Mouse (Mus musculus) heart, postnatal 0 days (tissue): ENCODE results near the gene Elp4. TPM values are rescaled to one million over a fixed set of nuclear protein-coding genes. Genes with fewer than 3 reads are reported as not detected.

Source experiments
- ATAC-seq: fragments of 200-750 bp; cut with Nextera tagmentation; 2 replicates; pipeline ENCODE4 v1.8.0; 2017; ENCODE audit warnings: low read depth, moderate number of reproducible peaks, moderate library complexity; ENCODE audit not compliant: insufficient read depth
- DNase-seq: peaks from one replicate; pipeline ENCODE4 v3.0.0-alpha.2; 2016; ENCODE audit warnings: low spot score
- H3K27ac ChIP-seq: fragments of 300-500 bp; sonication (generic); 2 replicates; pipeline ENCODE4 v1.5.1; 2014; ENCODE audit warnings: low read depth, mild to moderate bottlenecking
- H3K27me3 ChIP-seq: fragments of 300-500 bp; sonication (generic); 2 replicates; pipeline ENCODE4 v1.6.1; 2014; ENCODE audit warnings: low read length, mixed read lengths; ENCODE audit not compliant: control insufficient read depth, insufficient read depth
- H3K36me3 ChIP-seq: fragments of 300-500 bp; sonication (generic); replicated peaks from 2 replicates; pipeline ENCODE4 v1.6.1; 2014; ENCODE audit warnings: low read length, mixed read lengths; ENCODE audit not compliant: control insufficient read depth, insufficient read depth
- H3K4me1 ChIP-seq: fragments of 300-500 bp; sonication (generic); 2 replicates; pipeline ENCODE4 v1.6.1; 2014; ENCODE audit warnings: antibody characterized with exemption; ENCODE audit not compliant: control insufficient read depth, insufficient read depth
- H3K4me2 ChIP-seq: fragments of 300-500 bp; sonication (generic); 2 replicates; pipeline ENCODE4 v1.6.1; 2014; ENCODE audit warnings: low read depth, mild to moderate bottlenecking, low read length, moderate library complexity
- H3K4me3 ChIP-seq: fragments of 300-500 bp; sonication (generic); 2 replicates; pipeline ENCODE4 v1.5.1; 2014; ENCODE audit warnings: low read depth, low read length
- H3K9ac ChIP-seq: fragments of 300-500 bp; sonication (generic); replicated peaks from 2 replicates; pipeline ENCODE4 v1.6.1; 2014; ENCODE audit warnings: low read depth, low read length, mixed read lengths
- H3K9me3 ChIP-seq: fragments of 300-500 bp; sonication (generic); replicated peaks from 2 replicates; pipeline ENCODE4 v1.6.1; 2016; ENCODE audit warnings: low read length; ENCODE audit not compliant: control insufficient read depth
- CTCF ChIP-seq: IDR thresholded peaks from 2 replicates; pipeline ENCODE4 v1.5.1; 2016; ENCODE audit warnings: antibody characterized with exemption, control low read depth, low read depth
- EP300 ChIP-seq: IDR thresholded peaks from 2 replicates; pipeline ENCODE4 v1.6.1; 2016; ENCODE audit warnings: antibody characterized with exemption, low read depth
- WGBS: fragments of 180-500 bp; shearing (Covaris S2); extraction: QIAGEN DNeasy Blood & Tissue Kit; methylation state at CpG from one replicate; pipeline ENCODE4 v1.1.7; 2014; 5-methylcytosine and 5-hydroxymethylcytosine counted together
- polyA plus RNA-seq: library from polyadenylated mRNA; unstranded; fragments of >200 nt; fragmentation: Nextera tagmentation; extraction: Ambion mirVana; gene quantifications from 2 replicates; pipeline ENCODE4 v1.2.1, GENCODE M21; 2015
- total RNA-seq: library from RNA; depleted of rRNA; stranded (reverse); fragments of >200 nt; gene quantifications from 2 replicates; pipeline ENCODE4 v1.2.3, GENCODE M21; 2014; ENCODE audit warnings: low replicate concordance

Gene Elp4
- total and polyA plus RNA-seq, 2 experiments from 2014 or later: 3.0 to 13.1 TPM

- no peak for DNase-seq
- peaks cover 20% of the 10 kb centered on the region; the same call in 1 of the 2 replicates for H3K4me1 ChIP-seq
- no peak for ATAC-seq
- H3K36me3 ChIP-seq: no peaks in the 10 kb centered on the region
- H3K27ac ChIP-seq: no peak overlapping the region
- no peak overlapping the region for H3K9ac ChIP-seq
- H3K27me3 ChIP-seq: peaks cover 99% of the 10 kb centered on the region
- H3K4me2 ChIP-seq: no peak overlapping the region
- no peaks in the 10 kb centered on the region for H3K9me3 ChIP-seq
- 4% methylated on average over 6 of the region's 6 CpGs for WGBS
- TF ChIP-seq CTCF: no peak
- no peak for TF ChIP-seq EP300
- H3K4me3 ChIP-seq: peak overlapping the region; percentile 46; the same call in 1 of the 2 replicates
These were observed 231.3 kb downstream of the Elp4 start for GRCm38 (mm10) chr2:105673054-105673453.

GRCm38 (mm10) chr2:105672596-105672960 lies 231.8 kb downstream of the Elp4 start:
- H3K9ac ChIP-seq: no peak overlapping the region
- peak overlapping the region; percentile 46 for H3K4me3 ChIP-seq
- no peaks in the 10 kb centered on the region for H3K9me3 ChIP-seq
- no peak overlapping the region for H3K4me2 ChIP-seq
- no peak overlapping the region for H3K27ac ChIP-seq
- 2% methylated on average over 15 of the region's 16 CpGs for WGBS
- H3K4me1 ChIP-seq: peaks cover 20% of the 10 kb centered on the region; the same call in 1 of the 2 replicates
- ATAC-seq (no peak), DNase-seq (no peak)
- H3K36me3 ChIP-seq: no peaks in the 10 kb centered on the region
- TF ChIP-seq CTCF: no peak
- TF ChIP-seq EP300: no peak
- peaks cover 99% of the 10 kb centered on the region for H3K27me3 ChIP-seq

GRCm38 (mm10) chr2:105671798-105672595 lies 232.4 kb downstream of the Elp4 start:
- H3K9ac ChIP-seq: no peak overlapping the region
- TF ChIP-seq EP300 (no peak), CTCF (no peak)
- ATAC-seq (no peak), DNase-seq (no peak)
- H3K36me3 ChIP-seq: no peaks in the 10 kb centered on the region
- WGBS: 2% methylated on average over 25 of the region's 25 CpGs
- H3K4me1 ChIP-seq: peaks cover 20% of the 10 kb centered on the region; the same call in 1 of the 2 replicates
- peak overlapping the region; percentile 46 for H3K4me3 ChIP-seq
- no peaks in the 10 kb centered on the region for H3K9me3 ChIP-seq
- H3K4me2 ChIP-seq: no peak overlapping the region
- H3K27me3 ChIP-seq: peaks cover 99% of the 10 kb centered on the region
- H3K27ac ChIP-seq: no peak overlapping the region

- H3K9me3 ChIP-seq: no peaks in the 10 kb centered on the region
- H3K4me2 ChIP-seq: no peak overlapping the region
- H3K27me3 ChIP-seq: peaks cover 99% of the 10 kb centered on the region
- no peak for TF ChIP-seq CTCF
- no peak for TF ChIP-seq EP300
- DNase-seq: no peak
- 4% methylated on average over 9 of the region's 9 CpGs for WGBS
- no peak overlapping the region for H3K27ac ChIP-seq
- no peak for ATAC-seq
- peaks cover 16% of the 10 kb centered on the region; the same call in 1 of the 2 replicates for H3K4me1 ChIP-seq
- H3K4me3 ChIP-seq: no peak overlapping the region
- no peak overlapping the region for H3K9ac ChIP-seq
- no peaks in the 10 kb centered on the region for H3K36me3 ChIP-seq
These were observed 233.1 kb downstream of the Elp4 start for GRCm38 (mm10) chr2:105671116-105671797.

DNA sequence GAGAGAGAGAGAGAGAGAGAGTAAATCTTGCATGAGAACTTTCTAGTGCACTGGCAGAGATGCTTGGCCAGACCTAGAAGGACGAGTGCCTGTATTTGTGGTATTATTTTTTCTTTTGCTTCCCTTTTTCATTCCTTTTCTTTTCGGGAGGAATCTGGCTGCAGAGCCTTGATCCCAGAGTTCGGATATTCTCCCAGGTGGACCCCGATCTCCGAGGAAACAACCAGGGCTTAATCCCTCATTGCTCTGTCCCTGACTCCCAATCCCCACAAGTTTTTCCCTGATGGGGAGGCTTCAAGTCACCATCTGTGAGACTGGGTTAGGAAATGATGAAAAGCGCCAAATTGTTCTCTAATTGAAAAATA lies 233.7 kb downstream of the Elp4 start:
- H3K9ac ChIP-seq: no peak overlapping the region
- DNase-seq (no peak), ATAC-seq (no peak)
- TF ChIP-seq EP300 (no peak), CTCF (no peak)
- H3K27me3 ChIP-seq: peaks cover 99% of the 10 kb centered on the region
- H3K4me1 ChIP-seq: peaks cover 16% of the 10 kb centered on the region; the same call in 1 of the 2 replicates
- no peak overlapping the region for H3K4me2 ChIP-seq
- 7% methylated on average over 6 of the region's 6 CpGs for WGBS
- H3K27ac ChIP-seq: no peak overlapping the region
- H3K36me3 ChIP-seq: no peaks in the 10 kb centered on the region
- H3K9me3 ChIP-seq: no peaks in the 10 kb centered on the region
- no peak overlapping the region for H3K4me3 ChIP-seq
